Mouse (Mus musculus): ENCODE results near the gene Atp13a2. TPM values are rescaled to one million over a fixed set of nuclear protein-coding genes. Genes with fewer than 3 reads are reported as not detected.

The Atp13a2 gene
- polyA plus RNA-seq, 1 experiment from 2014 or later: 76.9 TPM

GRCm38 (mm10) chr4:140984544-140984943 lies 2.1 kb upstream of the Atp13a2 start:
- peaks cover 40% of the 10 kb centered on the region for H3K4me1 ChIP-seq
- H3K4me3 ChIP-seq: no peak overlapping the region
- H3K9ac ChIP-seq: no peak overlapping the region
- no peaks in the 10 kb centered on the region for H3K27me3 ChIP-seq
- no peak for ATAC-seq
- no peak overlapping the region for H3K4me2 ChIP-seq
- H3K27ac ChIP-seq: no peak overlapping the region
- H3K9me3 ChIP-seq (replicated peaks): 0 out of 2 replicates have a peak, but pooled peaks cover 6% of the 10 kb centered on the region
- H3K36me3 ChIP-seq (ENCODE audit: poor library complexity, severe bottlenecking): peaks cover 11% of the 10 kb centered on the region
- WGBS: 92% methylated on average over 6 of the region's 6 CpGs

- Histone ChIP-seq H3K27ac (peak overlapping the region; percentile 68), H3K36me3 (ENCODE audit: poor library complexity, severe bottlenecking) (peaks cover 10% of the 10 kb centered on the region; the same call in 1 of the 2 replicates), H3K4me2 (peak overlapping the region; percentile 82), H3K9me3 (replicated peaks) (0 out of 2 replicates have a peak, but pooled peaks cover 6% of the 10 kb centered on the region), H3K9ac (peak overlapping the region; percentile 97), H3K4me1 (peaks cover 41% of the 10 kb centered on the region), H3K4me3 (peak overlapping the region; percentile 85), H3K27me3 (no peaks in the 10 kb centered on the region)
- peak; percentile 26 for ATAC-seq
- WGBS: 23% methylated on average over 14 of the region's 15 CpGs
Measured at GRCm38 (mm10) chr4:140986024-140986710, 506 bp upstream of the Atp13a2 start.

- H3K27ac ChIP-seq: no peak overlapping the region
- H3K4me1 ChIP-seq: peaks cover 41% of the 10 kb centered on the region
- H3K9me3 ChIP-seq (replicated peaks): no peaks in the 10 kb centered on the region
- H3K9ac ChIP-seq: peak overlapping the region; percentile 97
- peak overlapping the region; percentile 82 for H3K4me2 ChIP-seq
- no peak for ATAC-seq
- peak overlapping the region; percentile 85 for H3K4me3 ChIP-seq
- H3K36me3 ChIP-seq (ENCODE audit: poor library complexity, severe bottlenecking): peaks cover 21% of the 10 kb centered on the region
- no peaks in the 10 kb centered on the region for H3K27me3 ChIP-seq
- 28% methylated on average over 7 of the region's 7 CpGs for WGBS
Measured at GRCm38 (mm10) chr4:140987476-140987875, 803 bp downstream of the Atp13a2 start.

- WGBS: 68% methylated on average over 7 of the region's 7 CpGs
- peak overlapping the region; percentile 82 for H3K4me2 ChIP-seq
- H3K4me1 ChIP-seq: peaks cover 30% of the 10 kb centered on the region
- ATAC-seq: no peak
- H3K9me3 ChIP-seq (replicated peaks): no peaks in the 10 kb centered on the region
- 0 out of 2 replicates have a peak overlapping the region, but pooled peaks have one; percentile 0 for H3K9ac ChIP-seq
- no peak overlapping the region for H3K27ac ChIP-seq
- no peak overlapping the region for H3K4me3 ChIP-seq
- peaks cover 33% of the 10 kb centered on the region for H3K36me3 ChIP-seq (ENCODE audit: poor library complexity, severe bottlenecking)
- H3K27me3 ChIP-seq: no peaks in the 10 kb centered on the region
Measured at GRCm38 (mm10) chr4:140988706-140989290, 2.1 kb downstream of the Atp13a2 start.

GRCm38 (mm10) chr4:140989447-140989846 lies 2.8 kb downstream of the Atp13a2 start:
- WGBS: 92% methylated on average over 14 of the region's 14 CpGs
- ATAC-seq: no peak
- H3K27ac ChIP-seq: no peak overlapping the region
- 0 out of 2 replicates have a peak overlapping the region, but pooled peaks have one; percentile 8 for H3K9ac ChIP-seq
- no peaks in the 10 kb centered on the region for H3K27me3 ChIP-seq
- H3K9me3 ChIP-seq (replicated peaks): no peaks in the 10 kb centered on the region
- no peak overlapping the region for H3K4me3 ChIP-seq
- H3K36me3 ChIP-seq (ENCODE audit: poor library complexity, severe bottlenecking): peaks cover 40% of the 10 kb centered on the region
- peaks cover 30% of the 10 kb centered on the region for H3K4me1 ChIP-seq
- H3K4me2 ChIP-seq: no peak overlapping the region

GRCm38 (mm10) chr4:140992215-140992614 lies 5.5 kb downstream of the Atp13a2 start:
- no peaks in the 10 kb centered on the region for H3K9me3 ChIP-seq (replicated peaks)
- no peak for ATAC-seq
- H3K27ac ChIP-seq: no peak overlapping the region
- no peak overlapping the region for H3K4me2 ChIP-seq
- H3K36me3 ChIP-seq (ENCODE audit: poor library complexity, severe bottlenecking): peaks cover 67% of the 10 kb centered on the region
- no peak overlapping the region for H3K9ac ChIP-seq
- no peaks in the 10 kb centered on the region for H3K27me3 ChIP-seq
- peaks cover 24% of the 10 kb centered on the region for H3K4me1 ChIP-seq
- no peak overlapping the region for H3K4me3 ChIP-seq
- WGBS: 82% methylated on average over 20 of the region's 20 CpGs

GRCm38 (mm10) chr4:140993846-140994245 lies 7.2 kb downstream of the Atp13a2 start:
- Histone ChIP-seq H3K9me3 (replicated peaks) (no peaks in the 10 kb centered on the region), H3K36me3 (ENCODE audit: poor library complexity, severe bottlenecking) (peaks cover 82% of the 10 kb centered on the region), H3K4me1 (peaks cover 8% of the 10 kb centered on the region), H3K9ac (no peak overlapping the region), H3K4me2 (no peak overlapping the region), H3K27me3 (no peaks in the 10 kb centered on the region), H3K4me3 (no peak overlapping the region), H3K27ac (no peak overlapping the region)
- 81% methylated on average over 8 of the region's 8 CpGs for WGBS
- no peak for ATAC-seq

GRCm38 (mm10) chr4:140995811-140996210 lies 9.1 kb downstream of the Atp13a2 start:
- H3K9ac ChIP-seq: no peak overlapping the region
- H3K27ac ChIP-seq: no peak overlapping the region
- no peak overlapping the region for H3K4me2 ChIP-seq
- H3K4me3 ChIP-seq: no peak overlapping the region
- no peaks in the 10 kb centered on the region for H3K4me1 ChIP-seq
- no peaks in the 10 kb centered on the region for H3K9me3 ChIP-seq (replicated peaks)
- H3K36me3 ChIP-seq (ENCODE audit: poor library complexity, severe bottlenecking): peaks cover 91% of the 10 kb centered on the region
- no peaks in the 10 kb centered on the region for H3K27me3 ChIP-seq
- ATAC-seq: no peak
- 92% methylated on average over 8 of the region's 8 CpGs for WGBS

- no peaks in the 10 kb centered on the region for H3K4me1 ChIP-seq
- no peak overlapping the region for H3K27ac ChIP-seq
- no peak overlapping the region for H3K9ac ChIP-seq
- ATAC-seq: no peak
- no peaks in the 10 kb centered on the region for H3K9me3 ChIP-seq (replicated peaks)
- no peak overlapping the region for H3K4me2 ChIP-seq
- H3K27me3 ChIP-seq: no peaks in the 10 kb centered on the region
- H3K36me3 ChIP-seq (ENCODE audit: poor library complexity, severe bottlenecking): peaks cover 97% of the 10 kb centered on the region
- WGBS: 96% methylated on average over 9 of the region's 9 CpGs
- H3K4me3 ChIP-seq: no peak overlapping the region
Measured at GRCm38 (mm10) chr4:140996812-140997211, 10.1 kb downstream of the Atp13a2 start.

GRCm38 (mm10) chr4:141005983-141006382 lies 19.3 kb downstream of the Atp13a2 start:
- no peak overlapping the region for H3K4me3 ChIP-seq
- peaks cover 5% of the 10 kb centered on the region for H3K9me3 ChIP-seq (replicated peaks)
- WGBS: 89% methylated on average over 13 of the region's 13 CpGs
- H3K36me3 ChIP-seq (ENCODE audit: poor library complexity, severe bottlenecking): peaks cover 76% of the 10 kb centered on the region
- H3K27ac ChIP-seq: no peak overlapping the region
- H3K9ac ChIP-seq: no peak overlapping the region
- no peaks in the 10 kb centered on the region for H3K27me3 ChIP-seq
- no peak for ATAC-seq
- H3K4me2 ChIP-seq: no peak overlapping the region
- H3K4me1 ChIP-seq: peaks cover 6% of the 10 kb centered on the region

GRCm38 (mm10) chr4:141008028-141008427 lies 21.4 kb downstream of the Atp13a2 start:
- no peaks in the 10 kb centered on the region for H3K27me3 ChIP-seq
- peaks cover 61% of the 10 kb centered on the region for H3K36me3 ChIP-seq (ENCODE audit: poor library complexity, severe bottlenecking)
- H3K27ac ChIP-seq: peak overlapping the region; percentile 2; the same call in 1 of the 2 replicates
- 86% methylated on average over 8 of the region's 8 CpGs for WGBS
- no peak overlapping the region for H3K4me2 ChIP-seq
- no peak for ATAC-seq
- peaks cover 26% of the 10 kb centered on the region for H3K4me1 ChIP-seq
- no peak overlapping the region for H3K4me3 ChIP-seq
- H3K9me3 ChIP-seq (replicated peaks): peaks cover 5% of the 10 kb centered on the region
- no peak overlapping the region for H3K9ac ChIP-seq

GRCm38 (mm10) chr4:141010118-141010517 lies 23.4 kb downstream of the Atp13a2 start, which contains the start of gene Mfap2:
TSS of gene Mfap2 (plus strand) at chr4:141010418.
- H3K4me3 ChIP-seq: peak within 1 kb of the TSS; percentile 81
- H3K36me3 ChIP-seq (ENCODE audit: poor library complexity, severe bottlenecking): peaks cover 61% of the 10 kb centered on the region
- no peaks in the 10 kb centered on the region for H3K27me3 ChIP-seq
- H3K27ac ChIP-seq: peak within 1 kb of the TSS; percentile 90
- H3K4me2 ChIP-seq: peak within 1 kb of the TSS; percentile 88
- peaks cover 5% of the 10 kb centered on the region for H3K9me3 ChIP-seq (replicated peaks)
- ATAC-seq: no peak
- peak within 1 kb of the TSS; percentile 94 for H3K9ac ChIP-seq
- H3K4me1 ChIP-seq: peaks cover 45% of the 10 kb centered on the region
- WGBS: 22% methylated on average over 7 of the region's 7 CpGs
